Mouse (Mus musculus) B cell, adult 67 days (primary cell): ENCODE results near the gene Lrit2. TPM values are rescaled to one million over a fixed set of nuclear protein-coding genes. Genes with fewer than 3 reads are reported as not detected.

Experiments
- total RNA-seq, 2 experiments: library from RNA; stranded (reverse); gene quantifications; 4 replicates each; pipeline ENCODE4 v1.2.4; 2023

The Lrit2 gene
- not detected for total RNA-seq

GRCm38 (mm10) chr14:37067629-37068028 is at the start of gene Lrit2:
Gene Lrit2, plus strand, starts transcription at chr14:37067929.

GRCm38 (mm10) chr14:37048914-37049410 is 18.8 kb upstream of the Lrit2 start, which contains the start of gene Rgr:
Gene Rgr, minus strand, starts transcription at chr14:37048964.

GRCm38 (mm10) chr14:37097956-37098530 is 30.3 kb downstream of the Lrit2 start, which contains the start of gene Cdhr1:
Gene Cdhr1, minus strand, starts transcription at chr14:37098347.

GRCm38 (mm10) chr14:37113922-37114321 is 46.2 kb downstream of the Lrit2 start, which contains the start of gene 2610528A11Rik:
Gene 2610528A11Rik, minus strand, starts transcription at chr14:37114022.

Other genes with a start within 250 kb of the Lrit2 start
- 10 to 100 TPM; 29.7 to 31.4 TPM for gene Ccser2, start 99.2 kb upstream of the Lrit2 start, total RNA-seq
- not detected for gene Rgr, start 19.0 kb upstream of the Lrit2 start, total RNA-seq
- gene Lrit1, start 13.1 kb upstream of the Lrit2 start, total RNA-seq = not detected
- gene Cdhr1, start 30.4 kb downstream of the Lrit2 start, total RNA-seq = not detected
- not detected for gene 2610528A11Rik, start 46.1 kb downstream of the Lrit2 start, total RNA-seq
- gene Ghitm, start 67.3 kb downstream of the Lrit2 start, total RNA-seq = 100 to 1,000 TPM; 219 to 248 TPM